Mouse (Mus musculus) hindbrain, embryonic 16.5 days (tissue): ENCODE data around the gene Odf2. TPM values are rescaled to one million over a fixed set of nuclear protein-coding genes. Genes with fewer than 3 reads are reported as not detected.

Experiments
- ATAC-seq: fragments of 200-750 bp; cut with Nextera tagmentation; 2 replicates; pipeline ENCODE4 v1.8.0; 2017; ENCODE audit warnings: moderate TSS enrichment, moderate library complexity
- H3K27ac ChIP-seq: fragments of 300-500 bp; sonication (generic); 2 replicates; pipeline ENCODE4 v1.5.1; 2014; ENCODE audit warnings: low read depth, mild to moderate bottlenecking, control low read depth, low read length, moderate library complexity
- H3K27me3 ChIP-seq: fragments of 300-500 bp; sonication (generic); replicated peaks from 2 replicates; pipeline ENCODE4 v1.6.1; 2014; ENCODE audit warnings: low read length; ENCODE audit not compliant: control insufficient read depth, insufficient read depth
- H3K36me3 ChIP-seq: fragments of 300-500 bp; sonication (generic); 2 replicates; pipeline ENCODE4 v1.6.1; 2014; ENCODE audit warnings: mild to moderate bottlenecking, low read length, moderate library complexity, mixed read lengths; ENCODE audit not compliant: control insufficient read depth, insufficient read depth
- H3K4me1 ChIP-seq: fragments of 300-500 bp; sonication (generic); 2 replicates; pipeline ENCODE4 v1.6.1; 2014; ENCODE audit warnings: low read depth, low read length; ENCODE audit not compliant: control insufficient read depth, insufficient read depth
- H3K4me2 ChIP-seq: fragments of 300-500 bp; sonication (generic); 2 replicates; pipeline ENCODE4 v1.6.1; 2014; ENCODE audit warnings: mild to moderate bottlenecking, low read length, control low read depth, moderate library complexity
- H3K4me3 ChIP-seq: fragments of 300-500 bp; sonication (generic); 2 replicates; pipeline ENCODE4 v1.5.1; 2014; ENCODE audit warnings: mild to moderate bottlenecking, low read length, control low read depth, moderate library complexity
- H3K9ac ChIP-seq: fragments of 300-500 bp; sonication (generic); 2 replicates; pipeline ENCODE4 v1.6.1; 2014; ENCODE audit warnings: low read depth, mild to moderate bottlenecking, control low read depth, low read length, moderate library complexity
- H3K9me3 ChIP-seq: fragments of 300-500 bp; sonication (generic); 2 replicates; pipeline ENCODE4 v1.6.1; 2014; ENCODE audit warnings: mild to moderate bottlenecking, low read length, moderate library complexity; ENCODE audit not compliant: control insufficient read depth
- WGBS: fragments of 180-500 bp; shearing (Covaris S2); extraction: QIAGEN DNeasy Blood & Tissue Kit; methylation state at CpG from one replicate; pipeline ENCODE4 v1.1.7; 2014; 5-methylcytosine and 5-hydroxymethylcytosine counted together
- microRNA-seq: library from miRNA; unstranded; fragments of <30 nt; microRNA quantifications from one replicate; pipeline ENCODE4, GENCODE M21; 2017
- polyA plus RNA-seq: library from polyadenylated mRNA; unstranded; fragments of >200 nt; fragmentation: Nextera tagmentation; extraction: Ambion mirVana; gene quantifications from 2 replicates; pipeline ENCODE4 v1.2.1, GENCODE M21; 2015

Gene Odf2
- polyA plus RNA-seq, 1 experiment from 2014 or later: 61.2 TPM

DNA sequence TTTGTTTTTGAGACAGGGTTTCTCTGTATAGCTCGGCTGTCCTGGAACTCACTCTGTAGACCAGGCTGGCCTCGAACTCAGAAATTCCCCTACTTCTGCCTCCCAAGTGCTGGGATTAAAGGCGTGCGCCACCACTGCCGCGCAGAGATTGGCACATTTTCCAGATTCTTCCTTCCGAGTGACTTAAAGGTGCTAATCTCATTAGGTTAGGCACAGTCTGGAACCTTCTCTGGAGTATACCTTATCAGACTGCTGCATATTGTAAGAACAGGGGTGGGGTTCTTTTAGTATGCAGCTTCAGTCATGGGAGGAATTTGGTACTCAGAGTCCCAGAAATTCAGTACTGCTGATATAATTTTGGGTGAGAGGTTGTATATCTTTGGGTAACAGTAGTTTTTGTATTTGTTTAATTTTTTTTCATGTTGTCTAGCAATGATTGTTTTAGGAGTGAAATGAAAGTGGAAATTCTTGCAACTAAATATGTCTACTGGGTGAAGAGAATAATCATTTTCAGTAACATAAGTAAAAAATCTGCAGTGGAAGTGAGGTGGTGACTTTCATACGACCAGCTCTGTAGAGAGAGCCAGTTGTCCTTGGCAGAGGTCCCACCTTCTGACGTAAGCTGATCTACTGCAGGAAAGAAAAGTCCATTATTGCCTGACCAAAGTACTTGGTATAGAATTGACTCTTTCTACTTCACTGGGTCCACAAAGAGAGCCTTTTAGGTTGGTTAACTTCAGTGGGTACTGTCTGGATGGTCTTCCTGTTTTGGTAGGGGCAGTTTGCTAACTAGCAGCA is 83.0 kb downstream of the Odf2 start:
- Histone ChIP-seq H3K36me3 (peaks cover 5% of the 10 kb centered on the region; the same call in 1 of the 2 replicates), H3K9me3 (no peaks in the 10 kb centered on the region), H3K27ac (peak overlapping the region; percentile 25; the same call in 1 of the 2 replicates)

GRCm38 (mm10) chr2:29973525-29973924 is 84.5 kb downstream of the Odf2 start:
- no peak overlapping the region for H3K9ac ChIP-seq
- peaks cover 29% of the 10 kb centered on the region for H3K4me1 ChIP-seq
- no peak overlapping the region; the same call in 1 of the 2 replicates for H3K27ac ChIP-seq
- H3K4me2 ChIP-seq: no peak overlapping the region
- 6% methylated on average over 1 of the region's 2 CpGs for WGBS
- H3K27me3 ChIP-seq: no peaks in the 10 kb centered on the region
- no peak for ATAC-seq
- no peaks in the 10 kb centered on the region for H3K9me3 ChIP-seq
- peaks cover 9% of the 10 kb centered on the region; the same call in 1 of the 2 replicates for H3K36me3 ChIP-seq
- H3K4me3 ChIP-seq: no peak overlapping the region

More for the DNA sequence above, 83.0 kb downstream of the Odf2 start:
- Histone ChIP-seq H3K27me3 (no peaks in the 10 kb centered on the region), H3K4me3 (no peak overlapping the region), H3K9ac (no peak overlapping the region), H3K4me1 (peaks cover 44% of the 10 kb centered on the region), H3K4me2 (no peak overlapping the region)
- WGBS: 65% methylated on average over 9 of the region's 9 CpGs
- ATAC-seq: no peak

DNA sequence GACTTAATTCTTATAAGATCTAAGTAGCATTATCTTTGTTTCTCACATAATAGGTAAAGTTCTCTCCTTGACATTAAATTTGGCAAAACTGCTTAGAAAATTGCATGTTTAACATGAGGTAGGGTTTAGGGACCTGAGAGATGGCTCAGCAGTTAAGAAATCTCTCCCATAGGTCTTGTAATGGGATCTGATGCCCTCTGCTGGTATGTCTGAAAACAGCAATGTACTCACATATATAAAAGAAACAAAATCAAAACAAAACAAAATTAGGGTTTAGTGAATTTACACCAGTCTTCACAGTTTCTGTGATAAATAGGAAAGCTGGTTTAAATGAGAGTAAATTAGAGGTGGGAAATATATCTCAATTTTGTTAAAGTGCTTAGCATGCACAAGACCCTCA is 88.3 kb downstream of the Odf2 start:
- H3K27me3 ChIP-seq: no peaks in the 10 kb centered on the region
- H3K27ac ChIP-seq: no peak overlapping the region
- H3K9ac ChIP-seq: no peak overlapping the region
- ATAC-seq: no peak
- no peak overlapping the region for H3K4me2 ChIP-seq
- H3K4me3 ChIP-seq: no peak overlapping the region
- peaks cover 8% of the 10 kb centered on the region for H3K4me1 ChIP-seq
- no peaks in the 10 kb centered on the region for H3K9me3 ChIP-seq
- H3K36me3 ChIP-seq: peaks cover 33% of the 10 kb centered on the region

GRCm38 (mm10) chr2:29980661-29981060 is 91.6 kb downstream of the Odf2 start:
- peaks cover 62% of the 10 kb centered on the region for H3K36me3 ChIP-seq
- no peak overlapping the region for H3K4me3 ChIP-seq
- H3K27me3 ChIP-seq: no peaks in the 10 kb centered on the region
- H3K4me2 ChIP-seq: no peak overlapping the region
- H3K4me1 ChIP-seq: no peaks in the 10 kb centered on the region
- ATAC-seq: no peak
- 91% methylated on average over 1 of the region's 1 CpGs for WGBS
- no peaks in the 10 kb centered on the region for H3K9me3 ChIP-seq
- no peak overlapping the region for H3K9ac ChIP-seq
- H3K27ac ChIP-seq: no peak overlapping the region

Small RNA genes lying within 50 kb of the gene (microRNA-seq; reads per million reads assigned to microRNA genes)
- not detected for gene Mir219a-2
- not detected for gene Mir219b

Other genes starting within 250 kb of the Odf2 start
- 0.15 and 0.38 TPM in 2 replicates for gene Gm13420, start 137.5 kb upstream of the Odf2 start, polyA plus RNA-seq
- gene Gm13547, start 129.9 kb upstream of the Odf2 start, polyA plus RNA-seq: not detected in 2 replicates
- gene Coq4, start 101.7 kb upstream of the Odf2 start, polyA plus RNA-seq: 44.0 and 48.6 TPM in 2 replicates
- 32.5 and 34.2 TPM in 2 replicates for gene Trub2, start 100.7 kb upstream of the Odf2 start, polyA plus RNA-seq
- 45.9 and 47.9 TPM in 2 replicates for gene Slc27a4, start 86.6 kb upstream of the Odf2 start, polyA plus RNA-seq
- gene Urm1, start 69.1 kb upstream of the Odf2 start, polyA plus RNA-seq: 27.4 and 31.4 TPM in 2 replicates
- 22.6 and 25.8 TPM in 2 replicates for gene Cercam, start 20.1 kb upstream of the Odf2 start, polyA plus RNA-seq
- gene Gle1, start 46.2 kb downstream of the Odf2 start, polyA plus RNA-seq: 59.6 and 66.0 TPM in 2 replicates
- gene Sptan1, start 76.3 kb downstream of the Odf2 start, polyA plus RNA-seq: 234 and 268 TPM in 2 replicates
- 76.4 and 78.1 TPM in 2 replicates for gene Wdr34, start 159.7 kb downstream of the Odf2 start, polyA plus RNA-seq
- 284 and 285 TPM in 2 replicates for gene Set, start 168.2 kb downstream of the Odf2 start, polyA plus RNA-seq
- 1.6 and 2.1 TPM in 2 replicates for gene Pkn3, start 188.5 kb downstream of the Odf2 start, polyA plus RNA-seq
- gene Zdhhc12, start 204.4 kb downstream of the Odf2 start, polyA plus RNA-seq: 31.3 and 32.2 TPM in 2 replicates
- gene Zer1, start 235.4 kb downstream of the Odf2 start, polyA plus RNA-seq: 10.4 and 11.3 TPM in 2 replicates
- 8.8 and 10.0 TPM in 2 replicates for gene Tbc1d13, start 244.5 kb downstream of the Odf2 start, polyA plus RNA-seq